Mouse (Mus musculus): ENCODE data around the gene Cops4. TPM values are rescaled to one million over a fixed set of nuclear protein-coding genes. Genes with fewer than 3 reads are reported as not detected.

The Cops4 gene
- 194 and 202 TPM in 2 replicates for polyA plus RNA-seq (2015; fragmentation: Nextera tagmentation; extraction: Ambion mirVana)

DNA sequence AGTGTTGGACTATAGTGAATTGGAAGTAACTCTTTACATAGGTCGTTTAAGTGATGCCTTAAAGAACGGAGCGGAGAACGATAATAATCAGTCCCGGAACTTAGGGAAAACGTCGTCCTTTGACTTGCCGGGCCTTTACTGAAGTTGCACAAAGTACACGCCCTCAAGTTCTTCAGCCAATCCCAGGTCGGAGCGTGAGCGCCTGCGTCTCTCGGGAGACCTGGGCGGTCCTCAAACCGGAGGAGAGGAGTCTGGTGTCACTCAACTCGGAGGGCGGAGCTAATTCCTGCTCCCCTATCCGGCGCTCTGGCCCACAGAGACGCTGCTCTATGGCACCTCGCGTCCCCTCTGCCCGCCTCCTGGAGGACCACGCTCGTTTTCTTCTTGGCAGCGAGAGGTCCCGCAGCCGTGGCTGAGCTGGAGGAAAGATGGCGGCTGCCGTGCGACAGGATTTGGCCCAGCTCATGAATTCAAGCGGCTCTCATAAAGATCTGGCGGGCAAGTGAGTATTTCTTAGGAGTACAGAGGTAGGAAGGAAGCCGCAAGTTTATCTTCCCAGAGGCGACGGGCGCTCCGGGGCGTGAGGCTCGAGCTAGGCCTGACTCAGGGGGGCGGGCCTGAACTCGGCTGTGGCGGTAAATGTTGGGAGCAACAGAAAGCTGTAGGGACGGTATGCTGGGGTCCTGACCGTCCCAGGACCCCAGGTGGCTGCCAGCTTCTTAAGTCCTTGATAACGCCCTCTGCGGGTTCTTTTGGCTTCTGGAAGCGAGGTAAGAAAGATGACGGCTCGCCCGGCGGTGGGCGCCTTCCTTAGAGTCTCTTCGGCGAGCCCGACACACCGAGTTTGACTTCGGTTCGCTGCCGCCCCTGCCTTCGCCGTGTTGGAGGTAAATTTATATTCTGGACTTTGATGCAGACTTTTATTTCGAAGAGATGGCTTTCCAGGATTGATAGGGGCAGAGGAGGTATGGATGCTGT, at the start of gene Cops4:
Gene Cops4 (plus strand): TSS at position 261 of the 978 bp plus-strand sequence.
- under 1% methylated on average over 64 of the region's 64 CpGs for WGBS
- ATAC-seq: peak; percentile 100
- H3K4me2 ChIP-seq (replicated peaks): peak within 1 kb of the TSS; percentile 79
- peak within 1 kb of the TSS; percentile 80 for H3K9ac ChIP-seq (replicated peaks)
- H3K4me3 ChIP-seq (replicated peaks): peak within 1 kb of the TSS; percentile 68
- peak within 1 kb of the TSS; percentile 76 for H3K27ac ChIP-seq
- peaks cover 21% of the 10 kb centered on the region for H3K4me1 ChIP-seq (replicated peaks)
- 0 out of 2 replicates have a peak, but pooled peaks cover 5% of the 10 kb centered on the region for H3K27me3 ChIP-seq
- H3K9me3 ChIP-seq: no peaks in the 10 kb centered on the region
- H3K36me3 ChIP-seq: peaks cover 3% of the 10 kb centered on the region; the same call in 1 of the 2 replicates

- Histone ChIP-seq H3K4me1 (replicated peaks) (no peaks in the 10 kb centered on the region), H3K27ac (no peak overlapping the region), H3K9ac (replicated peaks) (no peak overlapping the region), H3K27me3 (no peaks in the 10 kb centered on the region), H3K36me3 (peaks cover 32% of the 10 kb centered on the region), H3K4me3 (replicated peaks) (no peak overlapping the region), H3K9me3 (no peaks in the 10 kb centered on the region), H3K4me2 (replicated peaks) (no peak overlapping the region)
- 89% methylated on average over 3 of the region's 3 CpGs for WGBS
- ATAC-seq: no peak
Observed at GRCm38 (mm10) chr5:100476328-100476727, 41.8 kb upstream of the Cops4 start.

GRCm38 (mm10) chr5:100477604-100478003, 40.5 kb upstream of the Cops4 start:
- 90% methylated on average over 9 of the region's 9 CpGs for WGBS
- Histone ChIP-seq H3K27ac (no peak overlapping the region), H3K4me3 (replicated peaks) (no peak overlapping the region), H3K27me3 (no peaks in the 10 kb centered on the region), H3K4me1 (replicated peaks) (no peaks in the 10 kb centered on the region), H3K4me2 (replicated peaks) (no peak overlapping the region), H3K36me3 (peaks cover 28% of the 10 kb centered on the region), H3K9me3 (no peaks in the 10 kb centered on the region), H3K9ac (replicated peaks) (no peak overlapping the region)
- no peak for ATAC-seq

GRCm38 (mm10) chr5:100483569-100483968, 34.5 kb upstream of the Cops4 start:
- H3K4me2 ChIP-seq (replicated peaks): no peak overlapping the region
- peaks cover 17% of the 10 kb centered on the region for H3K36me3 ChIP-seq
- no peaks in the 10 kb centered on the region for H3K9me3 ChIP-seq
- no peak overlapping the region for H3K4me3 ChIP-seq (replicated peaks)
- H3K9ac ChIP-seq (replicated peaks): no peak overlapping the region
- no peaks in the 10 kb centered on the region for H3K4me1 ChIP-seq (replicated peaks)
- ATAC-seq: no peak
- H3K27me3 ChIP-seq: no peaks in the 10 kb centered on the region
- no peak overlapping the region for H3K27ac ChIP-seq

- H3K36me3 ChIP-seq: peaks cover 11% of the 10 kb centered on the region
- no peak for ATAC-seq
- H3K4me1 ChIP-seq (replicated peaks): no peaks in the 10 kb centered on the region
- WGBS: 98% methylated on average over 2 of the region's 2 CpGs
- H3K9ac ChIP-seq (replicated peaks): no peak overlapping the region
- H3K27me3 ChIP-seq: no peaks in the 10 kb centered on the region
- H3K27ac ChIP-seq: no peak overlapping the region
- H3K4me3 ChIP-seq (replicated peaks): no peak overlapping the region
- H3K9me3 ChIP-seq: no peaks in the 10 kb centered on the region
- H3K4me2 ChIP-seq (replicated peaks): no peak overlapping the region
Observed at GRCm38 (mm10) chr5:100487120-100487519, 31.0 kb upstream of the Cops4 start.

GRCm38 (mm10) chr5:100488231-100488630, 29.9 kb upstream of the Cops4 start:
- Histone ChIP-seq H3K27me3 (no peaks in the 10 kb centered on the region), H3K4me1 (replicated peaks) (no peaks in the 10 kb centered on the region), H3K4me3 (replicated peaks) (no peak overlapping the region), H3K9ac (replicated peaks) (no peak overlapping the region), H3K4me2 (replicated peaks) (no peak overlapping the region), H3K9me3 (no peaks in the 10 kb centered on the region), H3K36me3 (peaks cover 11% of the 10 kb centered on the region), H3K27ac (no peak overlapping the region)
- ATAC-seq: no peak
- 95% methylated on average over 3 of the region's 3 CpGs for WGBS

GRCm38 (mm10) chr5:100489340-100489739, 28.8 kb upstream of the Cops4 start:
- H3K9ac ChIP-seq (replicated peaks): no peak overlapping the region
- H3K9me3 ChIP-seq: no peaks in the 10 kb centered on the region
- no peak overlapping the region for H3K4me3 ChIP-seq (replicated peaks)
- H3K27ac ChIP-seq: no peak overlapping the region
- no peaks in the 10 kb centered on the region for H3K4me1 ChIP-seq (replicated peaks)
- H3K36me3 ChIP-seq: peaks cover 7% of the 10 kb centered on the region; the same call in 1 of the 2 replicates
- no peak overlapping the region for H3K4me2 ChIP-seq (replicated peaks)
- no peak for ATAC-seq
- 87% methylated on average over 2 of the region's 2 CpGs for WGBS
- H3K27me3 ChIP-seq: no peaks in the 10 kb centered on the region

GRCm38 (mm10) chr5:100491704-100492103, 26.4 kb upstream of the Cops4 start:
- H3K4me2 ChIP-seq (replicated peaks): no peak overlapping the region
- H3K36me3 ChIP-seq: no peaks in the 10 kb centered on the region
- no peak for ATAC-seq
- H3K9me3 ChIP-seq: no peaks in the 10 kb centered on the region
- H3K27ac ChIP-seq: no peak overlapping the region
- no peak overlapping the region for H3K9ac ChIP-seq (replicated peaks)
- WGBS: 55% methylated on average over 4 of the region's 4 CpGs
- H3K4me3 ChIP-seq (replicated peaks): no peak overlapping the region
- no peaks in the 10 kb centered on the region for H3K4me1 ChIP-seq (replicated peaks)
- no peaks in the 10 kb centered on the region for H3K27me3 ChIP-seq

- H3K27ac ChIP-seq: peak overlapping the region; percentile 74
- H3K4me3 ChIP-seq (replicated peaks): peak overlapping the region; percentile 90
- H3K4me1 ChIP-seq (replicated peaks): peaks cover 26% of the 10 kb centered on the region
- H3K9me3 ChIP-seq: no peaks in the 10 kb centered on the region
- no peaks in the 10 kb centered on the region for H3K27me3 ChIP-seq
- WGBS: under 1% methylated on average over 37 of the region's 46 CpGs
- peak overlapping the region; percentile 94 for H3K4me2 ChIP-seq (replicated peaks)
- H3K36me3 ChIP-seq: no peaks in the 10 kb centered on the region
- H3K9ac ChIP-seq (replicated peaks): peak overlapping the region; percentile 86
- ATAC-seq: peak; percentile 74
Observed at GRCm38 (mm10) chr5:100498436-100499180, 19.5 kb upstream of the Cops4 start.

GRCm38 (mm10) chr5:100499243-100499642, 18.9 kb upstream of the Cops4 start:
- Histone ChIP-seq H3K4me2 (replicated peaks) (peak overlapping the region; percentile 94), H3K27ac (0 out of 2 replicates have a peak overlapping the region, but pooled peaks have one; percentile 80), H3K9ac (replicated peaks) (peak overlapping the region; percentile 73), H3K4me3 (replicated peaks) (peak overlapping the region; percentile 90), H3K9me3 (no peaks in the 10 kb centered on the region), H3K4me1 (replicated peaks) (peaks cover 26% of the 10 kb centered on the region), H3K36me3 (no peaks in the 10 kb centered on the region), H3K27me3 (no peaks in the 10 kb centered on the region)
- ATAC-seq: no peak
- WGBS: 25% methylated on average over 2 of the region's 2 CpGs

- Histone ChIP-seq H3K9ac (replicated peaks) (peak overlapping the region; percentile 73), H3K27me3 (no peaks in the 10 kb centered on the region), H3K9me3 (no peaks in the 10 kb centered on the region), H3K4me3 (replicated peaks) (peak overlapping the region; percentile 90), H3K36me3 (no peaks in the 10 kb centered on the region), H3K27ac (peak overlapping the region; percentile 80), H3K4me2 (replicated peaks) (peak overlapping the region; percentile 94), H3K4me1 (replicated peaks) (peaks cover 26% of the 10 kb centered on the region)
- 0% methylated on average over 34 of the region's 41 CpGs for WGBS
- peak; percentile 34 for ATAC-seq
Observed at GRCm38 (mm10) chr5:100499831-100500304, 18.2 kb upstream of the Cops4 start.
